Mouse (Mus musculus) brain, adult 10 weeks (tissue): ENCODE measurements around the gene Raph1. TPM values are rescaled to one million over a fixed set of nuclear protein-coding genes. Genes with fewer than 3 reads are reported as not detected.

Experiments used
- polyA plus RNA-seq: library from polyadenylated mRNA; stranded (reverse); fragments of 350-450 nt; fragmentation: Illumina TruSeq; extraction: RNeasy Lipid Tissue Mini Kit (QIAGEN cat#74804); gene quantifications from one replicate; pipeline ENCODE4 v1.2.3, GENCODE M21; 2015; ENCODE audit warnings: low read depth, low replicate concordance

The Raph1 gene
- polyA plus RNA-seq: 18.3 TPM

GRCm38 (mm10) chr1:60566631-60567311 lies at the start of gene Raph1:
TSS of gene Raph1 (minus strand) at chr1:60567104.

Other genes with a start within 250 kb of the Raph1 start
- gene Cyp20a1, start 223.8 kb downstream of the Raph1 start, polyA plus RNA-seq: 16.2 TPM
- 115 TPM for gene Abi2, start 157.5 kb downstream of the Raph1 start, polyA plus RNA-seq
- gene Cd28, start 149.7 kb upstream of the Raph1 start, polyA plus RNA-seq: 0.09 TPM